Mouse (Mus musculus) heart, postnatal 4 days (tissue): ENCODE measurements around the gene Tmem266. TPM values are rescaled to one million over a fixed set of nuclear protein-coding genes. Genes with fewer than 3 reads are reported as not detected.

ENCODE experiments used
- DNase-seq: peaks from one replicate; pipeline ENCODE4 v3.0.0; 2021
- total RNA-seq, 2 experiments: library from RNA; stranded (reverse); gene quantifications; 2 replicates each; pipeline ENCODE4 v1.2.3; 2021

Gene Tmem266
- total RNA-seq, 2 experiments from 2014 or later, result 0.83 TPM

GRCm38 (mm10) chr9:55332476-55332875 lies 5.8 kb downstream of the Tmem266 start:
- no peak for DNase-seq

GRCm38 (mm10) chr9:55332949-55333348 lies 6.2 kb downstream of the Tmem266 start:
- peak; percentile 44 for DNase-seq

- DNase-seq, result no peak
Observed at GRCm38 (mm10) chr9:55344165-55344564, 17.5 kb downstream of the Tmem266 start.

- no peak for DNase-seq
Observed at GRCm38 (mm10) chr9:55345332-55345731, 18.6 kb downstream of the Tmem266 start.

GRCm38 (mm10) chr9:55348664-55349063 lies 22.0 kb downstream of the Tmem266 start:
- no peak for DNase-seq

- DNase-seq, result no peak
Observed at GRCm38 (mm10) chr9:55354686-55355085, 28.0 kb downstream of the Tmem266 start.

- no peak for DNase-seq
Observed at GRCm38 (mm10) chr9:55355270-55355834, 28.6 kb downstream of the Tmem266 start.

GRCm38 (mm10) chr9:55357164-55357563 lies 30.5 kb downstream of the Tmem266 start:
- no peak for DNase-seq

GRCm38 (mm10) chr9:55360372-55360771 lies 33.7 kb downstream of the Tmem266 start:
- no peak for DNase-seq

GRCm38 (mm10) chr9:55360861-55361260 lies 34.1 kb downstream of the Tmem266 start:
- no peak for DNase-seq

GRCm38 (mm10) chr9:55361969-55362368 lies 35.3 kb downstream of the Tmem266 start:
- DNase-seq, result no peak

GRCm38 (mm10) chr9:55363707-55364106 lies 37.0 kb downstream of the Tmem266 start:
- no peak for DNase-seq

GRCm38 (mm10) chr9:55368011-55368410 lies 41.3 kb downstream of the Tmem266 start:
- DNase-seq, result no peak

GRCm38 (mm10) chr9:55371908-55372307 lies 45.2 kb downstream of the Tmem266 start:
- DNase-seq, result no peak

- DNase-seq, result no peak
Observed at GRCm38 (mm10) chr9:55377603-55378250, 51.0 kb downstream of the Tmem266 start.

- DNase-seq, result no peak
Observed at GRCm38 (mm10) chr9:55381456-55381855, 54.7 kb downstream of the Tmem266 start.

- DNase-seq, result peak; percentile 64
Observed at GRCm38 (mm10) chr9:55382441-55382840, 55.7 kb downstream of the Tmem266 start.

GRCm38 (mm10) chr9:55386117-55386516 lies 59.4 kb downstream of the Tmem266 start:
- no peak for DNase-seq

GRCm38 (mm10) chr9:55387862-55388505 lies 61.3 kb downstream of the Tmem266 start:
- DNase-seq, result no peak

- DNase-seq, result peak; percentile 86
Observed at GRCm38 (mm10) chr9:55391909-55392658, 65.4 kb downstream of the Tmem266 start.

- no peak for DNase-seq
Observed at GRCm38 (mm10) chr9:55395650-55396049, 68.9 kb downstream of the Tmem266 start.

GRCm38 (mm10) chr9:55398985-55399554 lies 72.4 kb downstream of the Tmem266 start:
- no peak for DNase-seq

- no peak for DNase-seq
Observed at GRCm38 (mm10) chr9:55402276-55402675, 75.6 kb downstream of the Tmem266 start.
